Mouse (Mus musculus) cerebellum, adult 9-11 months (tissue): ENCODE results near the gene Vmn2r12.
"Not testable (repeated sequence)": the region's sequence is repeated elsewhere in the genome, so short reads cannot be mapped to it uniquely, and the experiment has no call there.

Source experiments
- DNase-seq: peaks from one replicate; pipeline ENCODE4 v3.0.0; 2022

Gene Vmn2r12

GRCm38 (mm10) chr5:109097850-109098249 lies at the start of gene Vmn2r12:
Gene Vmn2r12 (minus strand): TSS chr5:109097950.
- not testable (repeated sequence) for DNase-seq

- no peak for DNase-seq
Observed at GRCm38 (mm10) chr5:109139546-109139945, 41.8 kb upstream of the Vmn2r12 start.

- DNase-seq, result no peak
Observed at GRCm38 (mm10) chr5:109136731-109137130, 39.0 kb upstream of the Vmn2r12 start.

GRCm38 (mm10) chr5:109096482-109096881 lies 1.3 kb downstream of the Vmn2r12 start:
- DNase-seq, result not testable (repeated sequence)

GRCm38 (mm10) chr5:109072016-109072415 lies 25.7 kb downstream of the Vmn2r12 start:
- not testable (repeated sequence) for DNase-seq

- not testable (repeated sequence) for DNase-seq
Observed at GRCm38 (mm10) chr5:109059469-109059868, 38.3 kb downstream of the Vmn2r12 start, which contains the start of gene Vmn2r11. Gene Vmn2r11 (minus strand): TSS chr5:109059569.

GRCm38 (mm10) chr5:109055286-109055685 lies 42.5 kb downstream of the Vmn2r12 start:
- no peak for DNase-seq
